Mouse (Mus musculus) lung, postnatal 0 days (tissue): Measurements from ENCODE around the gene 1810062G17Rik.

Experiments used
- CTCF ChIP-seq: IDR thresholded peaks from 2 replicates; pipeline ENCODE4 v1.5.1; 2016; ENCODE audit warnings: antibody characterized with exemption, mild to moderate bottlenecking
- EP300 ChIP-seq: IDR thresholded peaks from 2 replicates; pipeline ENCODE4 v1.6.1; 2016; ENCODE audit warnings: antibody characterized with exemption, mild to moderate bottlenecking, control low read depth

GRCm38 (mm10) chr3:36455124-36455523 is 20.6 kb upstream of the 1810062G17Rik start:
- no peak for TF ChIP-seq CTCF
- no peak for TF ChIP-seq EP300
